Mouse (Mus musculus) cortical plate, adult 2 months (tissue): ENCODE results near the gene Fads3.

Experiments used
- CTCF ChIP-seq: fragments of 200-500 bp; IDR thresholded peaks from 2 replicates; pipeline ENCODE4 v1.5.1; 2011; ENCODE audit warnings: mild to moderate bottlenecking, control low read depth, low read length; ENCODE audit not compliant: insufficient read depth; ENCODE audit errors: extremely low read depth
- POLR2A ChIP-seq: fragments of 200-500 bp; IDR thresholded peaks from 2 replicates; pipeline ENCODE4 v1.6.1; 2011; ENCODE audit warnings: mild to moderate bottlenecking, low read length, control low read depth; ENCODE audit not compliant: insufficient read depth; ENCODE audit errors: extremely low read depth

DNA sequence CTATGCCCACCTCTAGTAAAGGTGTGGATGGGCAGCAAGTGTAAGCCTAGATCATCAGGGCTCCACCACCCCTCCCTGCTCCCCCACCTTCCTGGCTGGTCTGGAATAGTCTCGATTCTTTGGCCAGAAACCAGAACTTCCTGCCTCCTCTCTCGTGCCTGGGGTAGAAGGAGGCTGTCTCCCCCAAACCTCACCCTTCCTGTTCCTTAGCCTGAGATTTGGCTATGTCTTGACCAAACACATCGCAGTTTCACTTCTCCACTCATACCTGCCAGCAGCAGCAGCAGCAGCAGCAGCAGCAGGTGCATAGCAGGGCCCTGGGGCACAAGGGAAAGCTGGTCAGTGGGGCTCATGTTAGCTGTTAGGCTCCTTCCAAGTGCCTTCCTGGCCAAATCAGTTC lies 5.6 kb downstream of the Fads3 start:
- TF ChIP-seq CTCF, result no peak
- TF ChIP-seq POLR2A, result no peak
